Mouse (Mus musculus) thymus, adult 2 months (tissue): ENCODE results near the gene Rbms3. TPM values are rescaled to one million over a fixed set of nuclear protein-coding genes. Genes with fewer than 3 reads are reported as not detected.

Experiments used
- DNase-seq: peaks from one replicate; pipeline ENCODE4 v3.0.0; 2021
- H3K27ac ChIP-seq: fragments of 200-500 bp; 2 replicates; pipeline ENCODE4 v1.5.1; 2012; ENCODE audit warnings: low read length, control low read depth; ENCODE audit not compliant: control insufficient read depth, insufficient read depth
- H3K27me3 ChIP-seq: fragments of 200-500 bp; 2 replicates; pipeline ENCODE4 v1.6.1; 2012; ENCODE audit warnings: mild to moderate bottlenecking, low read length, moderate library complexity, mixed read lengths; ENCODE audit not compliant: control insufficient read depth, insufficient read depth
- H3K36me3 ChIP-seq: fragments of 200-500 bp; 2 replicates; pipeline ENCODE4 v1.6.1; 2012; ENCODE audit warnings: mild to moderate bottlenecking, low read length, moderate library complexity; ENCODE audit not compliant: control insufficient read depth, insufficient read depth
- H3K4me1 ChIP-seq: fragments of 200-500 bp; replicated peaks from 2 replicates; pipeline ENCODE4 v1.6.1; 2012; ENCODE audit warnings: low read length; ENCODE audit not compliant: control insufficient read depth, insufficient read depth
- H3K4me3 ChIP-seq: fragments of 200-500 bp; 2 replicates; pipeline ENCODE4 v1.5.1; 2012; ENCODE audit warnings: mild to moderate bottlenecking, low read length, control low read depth, moderate library complexity; ENCODE audit not compliant: control insufficient read depth, insufficient read depth
- CTCF ChIP-seq: fragments of 200-500 bp; IDR thresholded peaks from 2 replicates; pipeline ENCODE4 v1.5.1; 2012; ENCODE audit warnings: mild to moderate bottlenecking, control low read depth, low read length, moderate library complexity, borderline replicate concordance; ENCODE audit not compliant: control insufficient read depth, poor library complexity, insufficient read depth; ENCODE audit errors: extremely low read depth
- POLR2A ChIP-seq: fragments of 200-500 bp; IDR thresholded peaks from 2 replicates; pipeline ENCODE4 v1.6.1; 2012; ENCODE audit warnings: mild to moderate bottlenecking, low read length, control low read depth, moderate library complexity; ENCODE audit not compliant: control insufficient read depth, poor library complexity, insufficient read depth; ENCODE audit errors: extremely low read depth
- WGBS: fragments of 180-500 bp; shearing (Covaris S2); methylation state at CpG from one replicate; pipeline ENCODE4 v1.1.7; 2018; 5-methylcytosine and 5-hydroxymethylcytosine counted together
- polyA plus RNA-seq: library from polyadenylated mRNA; depleted of rRNA; stranded (reverse); fragments of >200 nt; gene quantifications from 2 replicates; pipeline ENCODE4 v1.2.3, GENCODE M21; 2012

Rbms3 gene
- polyA plus RNA-seq, 1 experiment, result 10.9 TPM

DNA sequence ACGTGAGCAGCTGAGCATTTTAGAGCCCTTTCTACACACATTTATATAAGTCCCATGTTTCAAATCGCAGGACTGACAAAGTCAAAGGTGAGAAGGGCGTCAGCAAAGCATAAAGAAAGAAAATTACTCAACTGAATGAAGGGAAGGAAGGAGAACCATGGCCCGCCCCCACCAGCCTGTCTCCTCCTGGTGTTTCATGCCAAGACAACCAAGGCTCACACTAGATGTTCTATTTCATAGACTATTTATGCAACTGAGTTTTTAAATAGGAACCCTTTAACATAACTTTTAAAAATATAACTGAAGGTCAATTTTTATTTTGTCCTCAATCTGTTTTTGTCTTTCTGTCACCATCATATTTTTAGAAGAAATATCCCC is 989.4 kb downstream of the Rbms3 start:
- 69% methylated on average over 4 of the region's 4 CpGs for WGBS
- Histone ChIP-seq H3K4me3 (no peak overlapping the region), H3K27ac (no peak overlapping the region), H3K36me3 (no peaks in the 10 kb centered on the region), H3K4me1 (no peaks in the 10 kb centered on the region), H3K27me3 (no peaks in the 10 kb centered on the region)
- TF ChIP-seq CTCF (no peak), POLR2A (no peak)
- DNase-seq, result no peak

DNA sequence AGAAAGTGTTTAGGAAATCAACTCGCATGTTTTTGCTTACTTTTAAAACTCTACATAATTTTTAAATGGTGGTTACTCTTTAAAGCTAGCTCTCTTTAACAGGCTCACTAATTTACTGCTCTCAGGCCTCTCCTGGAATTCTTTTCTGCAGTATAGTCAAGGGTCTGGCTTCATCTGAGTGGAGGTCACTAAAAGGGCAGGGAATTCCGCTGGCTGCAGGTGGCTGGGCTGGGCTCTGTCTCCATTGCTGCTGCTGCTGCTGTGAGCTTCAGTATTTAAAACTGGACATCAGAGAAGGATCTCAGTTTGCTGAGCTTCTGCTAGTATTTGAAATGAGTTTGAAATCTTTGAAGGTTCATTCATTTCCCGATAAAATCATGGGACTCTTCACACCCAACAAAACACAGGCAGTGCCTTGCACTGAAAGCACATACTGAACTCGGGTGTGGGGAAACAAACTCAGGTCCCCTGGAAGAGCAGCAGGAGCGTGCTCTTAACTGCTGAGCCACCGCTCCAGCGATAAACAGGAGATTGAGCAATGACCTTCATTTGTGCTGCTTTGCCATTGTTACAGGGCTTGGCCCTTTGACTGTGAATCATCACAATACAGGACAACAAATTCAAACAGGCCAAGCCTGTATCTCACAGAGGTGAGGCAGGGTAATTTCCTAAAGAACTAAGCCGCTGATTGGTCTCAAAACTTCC is 990.0 kb downstream of the Rbms3 start:
- DNase-seq, result no peak

GRCm38 (mm10) chr9:116633786-116634185 is 995.9 kb downstream of the Rbms3 start:
- TF ChIP-seq CTCF (no peak), POLR2A (no peak)
- no peaks in the 10 kb centered on the region for H3K27me3 ChIP-seq
- WGBS, result 85% methylated on average over 5 of the region's 5 CpGs
- H3K4me1 ChIP-seq, result no peaks in the 10 kb centered on the region
- H3K4me3 ChIP-seq, result no peak overlapping the region
- H3K27ac ChIP-seq, result no peak overlapping the region
- no peaks in the 10 kb centered on the region for H3K36me3 ChIP-seq
- no peak for DNase-seq

More for the DNA sequence above, 990.0 kb downstream of the Rbms3 start:
- no peak for TF ChIP-seq CTCF
- no peak for TF ChIP-seq POLR2A
- Histone ChIP-seq H3K36me3 (no peaks in the 10 kb centered on the region), H3K4me3 (no peak overlapping the region), H3K27me3 (no peaks in the 10 kb centered on the region), H3K27ac (no peak overlapping the region), H3K4me1 (no peaks in the 10 kb centered on the region)
- 74% methylated on average over 8 of the region's 8 CpGs for WGBS

DNA sequence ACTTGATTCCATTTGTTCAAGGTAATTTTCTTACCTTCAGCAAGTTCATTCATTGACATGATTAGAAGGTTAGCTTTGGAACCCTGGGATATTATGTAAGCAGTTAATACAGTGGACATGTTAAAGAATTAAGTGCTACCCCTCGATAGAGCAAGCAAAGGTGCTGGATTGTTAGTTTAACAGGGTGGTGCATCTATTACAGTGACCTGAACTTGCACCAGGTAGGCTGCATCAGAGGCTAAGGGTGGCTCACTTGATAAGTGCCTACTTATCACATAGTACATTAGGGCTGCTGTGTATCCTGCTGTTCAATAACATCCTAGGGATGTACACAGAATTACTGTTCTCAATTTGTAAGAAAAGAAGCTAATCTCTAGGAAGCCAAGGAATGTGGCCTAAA is 996.6 kb downstream of the Rbms3 start:
- H3K4me1 ChIP-seq, result no peaks in the 10 kb centered on the region
- no peak for DNase-seq
- no peaks in the 10 kb centered on the region for H3K27me3 ChIP-seq
- TF ChIP-seq POLR2A (no peak), CTCF (no peak)
- H3K4me3 ChIP-seq, result no peak overlapping the region
- H3K36me3 ChIP-seq, result no peaks in the 10 kb centered on the region
- H3K27ac ChIP-seq, result no peak overlapping the region
- 84% methylated on average over 1 of the region's 1 CpGs for WGBS

DNA sequence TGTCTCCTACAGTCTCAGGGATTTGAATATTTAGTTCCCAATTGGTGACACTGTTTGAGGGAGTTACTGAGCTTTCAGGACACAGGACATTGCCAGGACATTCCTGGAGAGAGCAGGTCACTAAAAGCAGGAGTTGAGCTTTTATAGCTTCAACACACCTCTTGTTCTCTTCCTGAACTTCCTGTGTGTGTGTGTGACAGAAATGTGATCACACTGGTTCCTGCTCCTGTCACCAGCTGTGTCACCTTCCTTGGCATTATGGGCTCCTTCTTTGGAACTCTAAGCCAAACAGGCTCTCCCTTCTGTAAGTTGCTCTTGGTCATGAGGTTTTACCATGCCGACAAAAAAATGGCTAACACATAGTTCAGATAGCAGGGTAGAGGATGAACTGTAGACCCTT is 997.9 kb downstream of the Rbms3 start:
- H3K27me3 ChIP-seq, result no peaks in the 10 kb centered on the region
- no peak for TF ChIP-seq POLR2A
- TF ChIP-seq CTCF, result no peak
- DNase-seq, result no peak
- WGBS, result 96% methylated on average over 1 of the region's 1 CpGs
- no peak overlapping the region for H3K4me3 ChIP-seq
- H3K36me3 ChIP-seq, result no peaks in the 10 kb centered on the region
- no peak overlapping the region for H3K27ac ChIP-seq
- no peaks in the 10 kb centered on the region for H3K4me1 ChIP-seq

- H3K27ac ChIP-seq, result no peak overlapping the region
- H3K4me1 ChIP-seq, result no peaks in the 10 kb centered on the region
- H3K27me3 ChIP-seq, result no peaks in the 10 kb centered on the region
- H3K36me3 ChIP-seq, result no peaks in the 10 kb centered on the region
- no peak for TF ChIP-seq POLR2A
- WGBS, result 75% methylated on average over 10 of the region's 10 CpGs
- no peak for DNase-seq
- H3K4me3 ChIP-seq, result no peak overlapping the region
Measured at GRCm38 (mm10) chr9:116630805-116631204, 998.9 kb downstream of the Rbms3 start.

DNA sequence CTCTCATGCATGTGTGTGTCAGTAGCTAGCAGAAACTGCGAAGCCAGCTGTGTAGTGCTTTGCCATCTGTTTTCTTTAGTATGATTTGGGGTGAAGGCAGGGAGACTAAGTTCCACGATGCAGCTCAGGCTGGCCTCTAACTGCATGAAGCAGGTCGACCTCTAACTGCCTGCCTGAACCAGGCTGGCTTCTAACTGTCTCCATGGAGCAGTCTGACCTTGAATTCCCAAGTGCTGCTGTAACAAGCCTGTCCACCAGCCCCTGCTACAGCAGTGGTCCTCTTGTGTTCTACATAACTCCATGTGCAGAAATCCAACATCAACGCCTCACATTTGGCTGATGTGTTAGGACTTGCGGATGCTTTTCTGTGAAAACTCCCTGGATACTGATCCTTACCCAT is 1009.3 kb downstream of the Rbms3 start:
- Histone ChIP-seq H3K4me3 (no peak overlapping the region), H3K4me1 (no peaks in the 10 kb centered on the region), H3K36me3 (no peaks in the 10 kb centered on the region), H3K27me3 (no peaks in the 10 kb centered on the region), H3K27ac (no peak overlapping the region)
- 89% methylated on average over 5 of the region's 5 CpGs for WGBS
- TF ChIP-seq POLR2A (no peak), CTCF (no peak)
- DNase-seq, result no peak
